Mouse (Mus musculus): ENCODE data around the gene Ano2. TPM values are rescaled to one million over a fixed set of nuclear protein-coding genes. Genes with fewer than 3 reads are reported as not detected.

Ano2 gene
- polyA plus RNA-seq, 1 experiment from 2014 or later: 0.34 TPM

DNA sequence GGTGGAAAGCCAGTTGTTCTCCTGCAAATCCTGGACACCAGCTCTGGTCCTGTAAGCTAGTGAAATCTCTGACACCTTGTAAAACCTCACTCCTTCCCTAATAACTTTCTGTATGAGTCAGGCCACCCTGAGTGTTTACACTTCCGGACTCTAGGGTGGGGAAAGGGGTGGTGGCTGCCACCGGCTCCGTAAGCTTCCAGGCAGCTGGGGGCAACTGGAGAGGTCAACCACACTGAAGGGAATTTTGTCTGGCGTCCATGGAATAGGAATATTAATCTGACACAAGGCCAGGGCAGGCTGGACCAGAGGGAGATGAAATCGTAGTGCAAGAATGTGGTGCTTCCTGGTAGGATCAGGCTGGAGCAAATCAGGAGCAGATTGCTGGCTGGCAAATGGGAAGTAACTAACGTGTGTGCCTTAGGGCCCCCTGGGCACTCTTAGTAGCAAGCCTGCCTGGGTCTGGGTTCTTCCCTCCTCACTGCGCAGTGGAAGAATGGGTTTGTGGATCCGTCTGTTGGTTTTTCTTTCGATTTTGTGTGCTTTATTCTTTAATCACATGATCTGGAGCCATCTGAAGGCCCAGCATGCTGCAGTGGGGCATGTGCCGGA lies 57.2 kb downstream of the Ano2 start:
- no peaks in the 10 kb centered on the region for H3K9me3 ChIP-seq
- peaks cover 11% of the 10 kb centered on the region for H3K4me1 ChIP-seq
- H3K27me3 ChIP-seq: no peaks in the 10 kb centered on the region
- H3K36me3 ChIP-seq: no peaks in the 10 kb centered on the region
- no peak overlapping the region for H3K4me2 ChIP-seq
- ATAC-seq (ENCODE audit: insufficient number of reproducible peaks, insufficient read depth, low FRiP score, low TSS enrichment, low read depth): no peak
- no peak overlapping the region for H3K9ac ChIP-seq
- H3K27ac ChIP-seq: no peak overlapping the region
- 49% methylated on average over 10 of the region's 10 CpGs for WGBS
- H3K4me3 ChIP-seq: no peak overlapping the region

GRCm38 (mm10) chr6:125748646-125749045 lies 58.4 kb downstream of the Ano2 start:
- Histone ChIP-seq H3K36me3 (no peaks in the 10 kb centered on the region), H3K9ac (no peak overlapping the region), H3K4me2 (no peak overlapping the region), H3K27me3 (no peaks in the 10 kb centered on the region), H3K9me3 (no peaks in the 10 kb centered on the region), H3K4me1 (peaks cover 11% of the 10 kb centered on the region), H3K27ac (no peak overlapping the region), H3K4me3 (no peak overlapping the region)
- ATAC-seq (ENCODE audit: insufficient number of reproducible peaks, insufficient read depth, low FRiP score, low TSS enrichment, low read depth): no peak
- WGBS: 67% methylated on average over 3 of the region's 3 CpGs

GRCm38 (mm10) chr6:125762851-125763519 lies 72.8 kb downstream of the Ano2 start:
- Histone ChIP-seq H3K27me3 (peaks cover 3% of the 10 kb centered on the region; the same call in 1 of the 2 replicates), H3K9me3 (no peaks in the 10 kb centered on the region), H3K36me3 (no peaks in the 10 kb centered on the region), H3K4me3 (no peak overlapping the region), H3K9ac (no peak overlapping the region), H3K4me1 (no peaks in the 10 kb centered on the region), H3K4me2 (no peak overlapping the region), H3K27ac (no peak overlapping the region)
- 59% methylated on average over 11 of the region's 11 CpGs for WGBS
- ATAC-seq (ENCODE audit: insufficient number of reproducible peaks, insufficient read depth, low FRiP score, low TSS enrichment, low read depth): no peak

- Histone ChIP-seq H3K9me3 (no peaks in the 10 kb centered on the region), H3K4me3 (no peak overlapping the region), H3K4me1 (peaks cover 5% of the 10 kb centered on the region), H3K9ac (no peak overlapping the region), H3K27ac (no peak overlapping the region), H3K4me2 (no peak overlapping the region), H3K36me3 (no peaks in the 10 kb centered on the region), H3K27me3 (no peaks in the 10 kb centered on the region)
- no peak for ATAC-seq (ENCODE audit: insufficient number of reproducible peaks, insufficient read depth, low FRiP score, low TSS enrichment, low read depth)
- 30% methylated on average over 5 of the region's 5 CpGs for WGBS
Observed at GRCm38 (mm10) chr6:125773256-125773655, 83.0 kb downstream of the Ano2 start.

DNA sequence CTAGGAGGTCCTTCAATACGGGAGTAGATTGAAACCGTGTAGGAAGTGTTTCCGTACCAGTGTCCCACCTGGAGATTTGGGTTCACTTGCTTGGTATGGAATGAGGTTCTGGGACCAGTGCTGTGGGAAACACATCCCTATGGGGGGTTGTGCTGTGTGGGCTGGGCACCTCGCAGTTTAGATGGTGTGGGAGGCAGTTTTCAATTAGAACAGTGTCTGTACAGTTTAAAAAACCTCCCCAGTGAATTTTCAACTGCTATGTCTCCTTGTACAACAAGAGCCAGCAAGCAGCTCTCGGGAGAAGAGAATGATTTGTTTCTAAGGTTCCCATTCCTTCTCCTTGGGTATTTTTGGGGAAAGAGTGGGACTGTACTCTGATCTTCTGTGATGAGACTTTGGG lies 86.1 kb downstream of the Ano2 start:
- WGBS: 75% methylated on average over 5 of the region's 5 CpGs
- peaks cover 5% of the 10 kb centered on the region for H3K4me1 ChIP-seq

DNA sequence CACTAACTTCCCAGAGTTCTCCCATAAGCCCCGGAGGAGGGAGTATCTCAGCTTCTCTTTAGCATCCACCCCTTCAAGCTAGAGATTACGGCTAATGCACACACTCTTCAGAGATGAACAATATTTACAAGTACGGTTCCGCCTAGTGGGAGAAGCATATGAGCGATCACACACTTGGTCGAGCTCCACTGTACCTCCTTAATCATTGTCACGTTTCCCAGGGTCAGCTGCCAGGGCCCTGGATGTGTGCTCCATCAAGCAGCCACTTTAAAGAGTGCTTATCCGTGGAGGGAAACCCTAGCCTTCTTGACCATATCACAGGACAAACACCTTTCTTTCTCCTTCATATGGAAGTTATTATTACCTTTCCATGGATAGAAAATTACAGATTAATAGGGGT lies 112.7 kb downstream of the Ano2 start:
- Histone ChIP-seq H3K36me3 (no peaks in the 10 kb centered on the region), H3K9ac (no peak overlapping the region), H3K27ac (peak overlapping the region; percentile 4; the same call in 1 of the 2 replicates), H3K4me1 (peaks cover 32% of the 10 kb centered on the region), H3K9me3 (no peaks in the 10 kb centered on the region), H3K4me2 (peak overlapping the region; percentile 55), H3K27me3 (no peaks in the 10 kb centered on the region), H3K4me3 (no peak overlapping the region)
- WGBS: 21% methylated on average over 8 of the region's 8 CpGs
- ATAC-seq (ENCODE audit: insufficient number of reproducible peaks, insufficient read depth, low FRiP score, low TSS enrichment, low read depth): no peak

More for the DNA sequence above, 86.1 kb downstream of the Ano2 start:
- Histone ChIP-seq H3K27ac (no peak overlapping the region), H3K27me3 (no peaks in the 10 kb centered on the region), H3K36me3 (no peaks in the 10 kb centered on the region), H3K4me3 (no peak overlapping the region), H3K9me3 (no peaks in the 10 kb centered on the region), H3K9ac (no peak overlapping the region), H3K4me2 (no peak overlapping the region)
- ATAC-seq (ENCODE audit: insufficient number of reproducible peaks, insufficient read depth, low FRiP score, low TSS enrichment, low read depth): no peak

- Histone ChIP-seq H3K27ac (peak overlapping the region; percentile 55), H3K36me3 (no peaks in the 10 kb centered on the region), H3K4me3 (peak overlapping the region; percentile 13; the same call in 1 of the 2 replicates), H3K9me3 (no peaks in the 10 kb centered on the region), H3K4me1 (peaks cover 34% of the 10 kb centered on the region), H3K9ac (peak overlapping the region; percentile 62), H3K27me3 (no peaks in the 10 kb centered on the region), H3K4me2 (peak overlapping the region; percentile 55)
- 0 out of 2 replicates have a peak, but pooled peaks have one; percentile 27 for ATAC-seq (ENCODE audit: insufficient number of reproducible peaks, insufficient read depth, low FRiP score, low TSS enrichment, low read depth)
- WGBS: 6% methylated on average over 20 of the region's 20 CpGs
Observed at GRCm38 (mm10) chr6:125803364-125804011, 113.3 kb downstream of the Ano2 start.

- H3K9me3 ChIP-seq: no peaks in the 10 kb centered on the region
- ATAC-seq (ENCODE audit: insufficient number of reproducible peaks, insufficient read depth, low FRiP score, low TSS enrichment, low read depth): no peak
- H3K27me3 ChIP-seq: no peaks in the 10 kb centered on the region
- peak overlapping the region; percentile 60 for H3K27ac ChIP-seq
- peaks cover 39% of the 10 kb centered on the region for H3K4me1 ChIP-seq
- no peak overlapping the region for H3K4me3 ChIP-seq
- H3K36me3 ChIP-seq: no peaks in the 10 kb centered on the region
- no peak overlapping the region for H3K9ac ChIP-seq
- WGBS: 22% methylated on average over 9 of the region's 9 CpGs
- peak overlapping the region; percentile 31 for H3K4me2 ChIP-seq
Observed at GRCm38 (mm10) chr6:125808996-125809649, 118.9 kb downstream of the Ano2 start.

- H3K36me3 ChIP-seq: no peaks in the 10 kb centered on the region
- H3K9me3 ChIP-seq: no peaks in the 10 kb centered on the region
- H3K4me3 ChIP-seq: no peak overlapping the region
- no peak overlapping the region for H3K27ac ChIP-seq
- ATAC-seq (ENCODE audit: insufficient number of reproducible peaks, insufficient read depth, low FRiP score, low TSS enrichment, low read depth): no peak
- H3K4me1 ChIP-seq: peaks cover 26% of the 10 kb centered on the region
- WGBS: 2% methylated on average over 2 of the region's 2 CpGs
- H3K9ac ChIP-seq: no peak overlapping the region
- no peak overlapping the region for H3K4me2 ChIP-seq
- H3K27me3 ChIP-seq: no peaks in the 10 kb centered on the region
Observed at GRCm38 (mm10) chr6:125811395-125811794, 121.2 kb downstream of the Ano2 start.

GRCm38 (mm10) chr6:125838121-125838520 lies 147.9 kb downstream of the Ano2 start:
- H3K4me3 ChIP-seq: no peak overlapping the region
- H3K4me1 ChIP-seq: no peaks in the 10 kb centered on the region
- H3K4me2 ChIP-seq: no peak overlapping the region
- no peaks in the 10 kb centered on the region for H3K27me3 ChIP-seq
- no peaks in the 10 kb centered on the region for H3K36me3 ChIP-seq
- no peak overlapping the region for H3K27ac ChIP-seq
- no peaks in the 10 kb centered on the region for H3K9me3 ChIP-seq
- WGBS: 52% methylated on average over 4 of the region's 4 CpGs
- ATAC-seq (ENCODE audit: insufficient number of reproducible peaks, insufficient read depth, low FRiP score, low TSS enrichment, low read depth): no peak
- no peak overlapping the region for H3K9ac ChIP-seq

GRCm38 (mm10) chr6:125841284-125841683 lies 151.1 kb downstream of the Ano2 start:
- Histone ChIP-seq H3K27ac (no peak overlapping the region), H3K36me3 (no peaks in the 10 kb centered on the region), H3K9ac (no peak overlapping the region), H3K27me3 (no peaks in the 10 kb centered on the region), H3K4me1 (no peaks in the 10 kb centered on the region), H3K4me3 (no peak overlapping the region), H3K9me3 (no peaks in the 10 kb centered on the region), H3K4me2 (no peak overlapping the region)
- ATAC-seq (ENCODE audit: insufficient number of reproducible peaks, insufficient read depth, low FRiP score, low TSS enrichment, low read depth): no peak
- WGBS: 87% methylated on average over 3 of the region's 3 CpGs

All from embryonic facial prominence, embryonic 13.5 days (tissue).